Mouse (Mus musculus) lung, adult 2 months (tissue): Measurements from ENCODE around the gene Yars.

Experiments used
- CTCF ChIP-seq: fragments of 200-500 bp; IDR thresholded peaks from 2 replicates; pipeline ENCODE4 v1.5.1; 2011; ENCODE audit warnings: mild to moderate bottlenecking, low read length, control low read depth; ENCODE audit not compliant: insufficient read depth
- POLR2A ChIP-seq: fragments of 200-500 bp; IDR thresholded peaks from 2 replicates; pipeline ENCODE4 v1.6.1; 2011; ENCODE audit warnings: low read depth, mild to moderate bottlenecking, control low read depth, low read length, borderline replicate concordance; ENCODE audit errors: extremely low read depth

- TF ChIP-seq CTCF (no peak), POLR2A (no peak)
Measured at GRCm38 (mm10) chr4:129248243-129248767, 58.7 kb downstream of the Yars start.
